Mouse (Mus musculus) MEL (cell line): Measurements from ENCODE around the gene Pex5. TPM values are rescaled to one million over a fixed set of nuclear protein-coding genes. Genes with fewer than 3 reads are reported as not detected.

ENCODE experiments used
- DNase-seq: peaks from one replicate; pipeline ENCODE4 v3.0.0; 2011; ENCODE audit warnings: low read depth, low spot score
- H3K27ac ChIP-seq: 2 replicates; pipeline ENCODE4 v1.5.1; 2012; ENCODE audit warnings: low read depth, mild to moderate bottlenecking, control low read depth, low read length, moderate library complexity; ENCODE audit not compliant: control insufficient read depth
- H3K27me3 ChIP-seq, 2 experiments: fragments of 150-350 bp in 1 of 2; sonication (generic) in 1 of 2; 2 replicates each; pipeline ENCODE4 v1.6.1; 2012; ENCODE audit warnings: low read length in 2 of 2, mild to moderate bottlenecking in 2 of 2, improper control_type of control experiment in 1 of 2, moderate library complexity in 1 of 2; ENCODE audit not compliant: insufficient read depth in 2 of 2, control insufficient read depth in 1 of 2
- H3K36me3 ChIP-seq, 2 experiments: 2 replicates each; pipeline ENCODE4 v1.6.1; 2012 to 2014; ENCODE audit warnings: low read length in 2 of 2, improper control_type of control experiment in 1 of 2, inconsistent platforms in 1 of 2, mild to moderate bottlenecking in 1 of 2; ENCODE audit not compliant: insufficient read depth in 2 of 2, control insufficient read depth in 1 of 2
- H3K4me1 ChIP-seq, 2 experiments: fragments of 150-350 bp in 1 of 2; sonication (generic) in 1 of 2; 2 replicates each; pipeline ENCODE4 v1.6.1; 2012; ENCODE audit warnings: low read length in 2 of 2, improper control_type of control experiment in 1 of 2, mild to moderate bottlenecking in 1 of 2; ENCODE audit not compliant: insufficient read depth in 2 of 2, control insufficient read depth in 1 of 2
- H3K4me3 ChIP-seq, 2 experiments: fragments of 150-350 bp in 1 of 2; sonication (generic) in 1 of 2; 2 replicates each; pipeline ENCODE4 v1.5.1; 2012; ENCODE audit warnings: low read depth in 2 of 2, low read length in 2 of 2, mild to moderate bottlenecking in 2 of 2, moderate library complexity in 2 of 2, control low read depth in 1 of 2, improper control_type of control experiment in 1 of 2; ENCODE audit not compliant: control insufficient read depth in 1 of 2, insufficient read depth in 1 of 2
- H3K79me2 ChIP-seq: 2 replicates; pipeline ENCODE4 v1.6.1; 2012; ENCODE audit warnings: mild to moderate bottlenecking, low read length, moderate library complexity; ENCODE audit not compliant: control insufficient read depth, poor library complexity, insufficient read depth
- H3K9ac ChIP-seq: 2 replicates; pipeline ENCODE4 v1.6.1; 2012; ENCODE audit warnings: low read depth, mild to moderate bottlenecking, control low read depth, low read length, moderate library complexity; ENCODE audit not compliant: control insufficient read depth, poor library complexity, severe bottlenecking
- H3K9me3 ChIP-seq: fragments of 150-350 bp; sonication (generic); replicated peaks from 2 replicates; pipeline ENCODE4 v1.6.1; 2012; ENCODE audit warnings: mild to moderate bottlenecking, low read length, improper control_type of control experiment, moderate library complexity; ENCODE audit not compliant: insufficient read depth
- BHLHE40 ChIP-seq: IDR thresholded peaks from 2 replicates; pipeline ENCODE4 v1.6.1; 2012; ENCODE audit warnings: low read depth, mild to moderate bottlenecking, inconsistent platforms, low read length, improper control_type of control experiment, borderline replicate concordance
- CTCF ChIP-seq, 3 experiments: IDR thresholded peaks in 2 of 3; conservative IDR thresholded peaks in 1 of 3; 2 replicates each; pipeline ENCODE4 v1.5.1; 2011 to 2012; ENCODE audit warnings: low read length in 3 of 3, low read depth in 2 of 3, mild to moderate bottlenecking in 2 of 3, improper control_type of control experiment in 1 of 3, inconsistent platforms in 1 of 3, mixed read lengths in 1 of 3, moderate library complexity in 1 of 3; ENCODE audit not compliant: control insufficient read depth in 1 of 3, insufficient read depth in 1 of 3, poor library complexity in 1 of 3, severe bottlenecking in 1 of 3
- E2F4 ChIP-seq: IDR thresholded peaks from 2 replicates; pipeline ENCODE4 v1.6.1; 2011; ENCODE audit warnings: low read depth, low read length, improper control_type of control experiment, borderline replicate concordance
- ELF1 ChIP-seq: IDR thresholded peaks from 2 replicates; pipeline ENCODE4 v1.6.1; 2014; ENCODE audit warnings: low read depth, mild to moderate bottlenecking, inconsistent platforms, low read length, improper control_type of control experiment, moderate library complexity
- EP300 ChIP-seq, 2 experiments: IDR thresholded peaks; 2 replicates each; pipeline ENCODE4 v1.6.1; 2011; ENCODE audit warnings: improper control_type of control experiment in 2 of 2, low read length in 2 of 2, low read depth in 1 of 2, mild to moderate bottlenecking in 1 of 2
- GABPA ChIP-seq: IDR thresholded peaks from 2 replicates; pipeline ENCODE4 v1.6.1; 2012; ENCODE audit warnings: low read depth, mild to moderate bottlenecking, inconsistent platforms, low read length, improper control_type of control experiment, moderate library complexity
- GATA1 ChIP-seq: IDR thresholded peaks from 2 replicates; pipeline ENCODE4 v1.6.1; 2011; ENCODE audit warnings: low read depth, low read length, improper control_type of control experiment
- HCFC1 ChIP-seq: IDR thresholded peaks from 2 replicates; pipeline ENCODE4 v1.6.1; 2012; ENCODE audit warnings: low read depth, mild to moderate bottlenecking, inconsistent platforms, low read length, improper control_type of control experiment, moderate library complexity
- MAFK ChIP-seq: IDR thresholded peaks from 2 replicates; pipeline ENCODE4 v1.6.1; 2011; ENCODE audit warnings: low read depth, mild to moderate bottlenecking, low read length, improper control_type of control experiment, borderline replicate concordance
- MAZ ChIP-seq: IDR thresholded peaks from 2 replicates; pipeline ENCODE4 v1.6.1; 2012; ENCODE audit warnings: low read depth, mild to moderate bottlenecking, inconsistent platforms, low read length, improper control_type of control experiment
- MEF2A ChIP-seq: IDR thresholded peaks from 2 replicates; pipeline ENCODE4 v1.6.1; 2014; ENCODE audit warnings: low read depth, mild to moderate bottlenecking, inconsistent platforms, low read length, improper control_type of control experiment; ENCODE audit not compliant: poor library complexity, insufficient replicate concordance, severe bottlenecking; ENCODE audit errors: extremely low read depth
- MYC ChIP-seq: IDR thresholded peaks from 2 replicates; pipeline ENCODE4 v1.6.1; 2011; ENCODE audit warnings: low read depth, mild to moderate bottlenecking, low read length, improper control_type of control experiment, moderate library complexity
- NELFE ChIP-seq: IDR thresholded peaks from 2 replicates; pipeline ENCODE4 v1.6.1; 2011; ENCODE audit warnings: low read depth, low read length, improper control_type of control experiment
- POLR2A ChIP-seq, 2 experiments: IDR thresholded peaks; 2 replicates each; pipeline ENCODE4 v1.6.1; 2011 to 2012; ENCODE audit warnings: low read length in 2 of 2, mild to moderate bottlenecking in 2 of 2, control low read depth in 1 of 2, improper control_type of control experiment in 1 of 2, low read depth in 1 of 2, moderate library complexity in 1 of 2; ENCODE audit not compliant: control insufficient read depth in 1 of 2, insufficient read depth in 1 of 2, poor library complexity in 1 of 2
- POLR2AphosphoS2 ChIP-seq: IDR thresholded peaks from 2 replicates; pipeline ENCODE4 v1.6.1; 2011; ENCODE audit warnings: low read length, improper control_type of control experiment
- RCOR1 ChIP-seq: IDR thresholded peaks from 2 replicates; pipeline ENCODE4 v1.6.1; 2012; ENCODE audit warnings: low read depth, mild to moderate bottlenecking, inconsistent platforms, low read length, improper control_type of control experiment
- SIN3A ChIP-seq: IDR thresholded peaks from 2 replicates; pipeline ENCODE4 v1.6.1; 2012; ENCODE audit warnings: low read length, improper control_type of control experiment, inconsistent platforms
- TAL1 ChIP-seq: IDR thresholded peaks from 2 replicates; pipeline ENCODE4 v1.6.1; 2012; ENCODE audit warnings: mild to moderate bottlenecking, inconsistent platforms, low read length, moderate library complexity, mixed read lengths
- TBP ChIP-seq: IDR thresholded peaks from 2 replicates; pipeline ENCODE4 v1.8.0; 2011; ENCODE audit warnings: low read depth, low read length, improper control_type of control experiment
- TCF12 ChIP-seq: IDR thresholded peaks from 2 replicates; pipeline ENCODE4 v1.6.1; 2014; ENCODE audit warnings: low read depth, mild to moderate bottlenecking, inconsistent platforms, low read length, improper control_type of control experiment, moderate library complexity
- ZC3H11A ChIP-seq: IDR thresholded peaks from 2 replicates; pipeline ENCODE4 v1.6.1; 2012; ENCODE audit warnings: low read depth, mild to moderate bottlenecking, inconsistent platforms, low read length, improper control_type of control experiment
- ZMIZ1 ChIP-seq: IDR thresholded peaks from 2 replicates; pipeline ENCODE4 v1.6.1; 2012; ENCODE audit warnings: low read depth, mild to moderate bottlenecking, inconsistent platforms, low read length, improper control_type of control experiment, moderate library complexity
- polyA plus RNA-seq, 2 experiments: library from polyadenylated mRNA; stranded (reverse) in 1 of 2; unstranded in 1 of 2; fragments of >175 nt in 1 of 2; fragments of >200 nt in 1 of 2; gene quantifications; 2 replicates each; pipeline versions ENCODE4 v1.2.1 to v1.2.4; 2012; ENCODE audit warnings: low replicate concordance in 2 of 2, low read depth in 1 of 2; ENCODE audit not compliant: insufficient read length in 2 of 2, insufficient read depth in 1 of 2, missing spikeins in 1 of 2
- total RNA-seq: library from RNA; depleted of rRNA; stranded (reverse); fragments of 300-350 nt; gene quantifications from 2 replicates; pipeline ENCODE4 v1.2.3, GENCODE M21; 2012

The Pex5 gene
- total and polyA plus RNA-seq, 3 experiments, result 63.0 to 63.1 TPM; not detected in 1

- Histone ChIP-seq H3K27me3 (no peaks in the 10 kb centered on the region), H3K79me2 (no peaks in the 10 kb centered on the region), H3K9ac (no peak overlapping the region), H3K27ac (no peak overlapping the region), H3K36me3 (no peaks in the 10 kb centered on the region; a peak in 2 of 4 replicates), H3K4me1 (0 out of 4 replicates have a peak, but pooled peaks cover 0 to under 1% of the 10 kb centered on the region in 2 experiments), H3K4me3 (no peak overlapping the region), H3K9me3 (no peaks in the 10 kb centered on the region)
- DNase-seq, result no peak
- TF ChIP-seq RCOR1, result no peak
- TF ChIP-seq MEF2A, result no peak
- TF ChIP-seq BHLHE40, result no peak
- no peak for TF ChIP-seq TBP
- TF ChIP-seq GATA1, result no peak
- no peak for TF ChIP-seq CTCF (IDR thresholded peaks at IDR 0.05 in 2 of 3, conservative IDR thresholded peaks at IDR 0.05 in 1 of 3; ENCODE audit: control insufficient read depth in 1 of 3, insufficient read depth in 1 of 3, low read depth in 2 of 3, low read length in 3 of 3, poor library complexity in 1 of 3, severe bottlenecking in 1 of 3)
- no peak for TF ChIP-seq MAZ
- no peak for TF ChIP-seq TAL1
- no peak for TF ChIP-seq ELF1
- TF ChIP-seq GABPA, result no peak
- no peak for TF ChIP-seq POLR2AphosphoS2
- no peak for TF ChIP-seq HCFC1
- TF ChIP-seq SIN3A, result no peak
- no peak for TF ChIP-seq ZC3H11A
- no peak for TF ChIP-seq POLR2A (IDR thresholded peaks at IDR 0.05; ENCODE audit: control insufficient read depth in 1 of 2, insufficient read depth in 1 of 2, low read depth in 1 of 2, low read length in 2 of 2, poor library complexity in 1 of 2)
- TF ChIP-seq TCF12, result no peak
Measured at GRCm38 (mm10) chr6:124433688-124434324, 18.9 kb upstream of the Pex5 start.

GRCm38 (mm10) chr6:124430784-124431495, 16.1 kb upstream of the Pex5 start:
- Histone ChIP-seq H3K4me3 (no peak overlapping the region), H3K9ac (no peak overlapping the region), H3K27me3 (no peaks in the 10 kb centered on the region), H3K27ac (no peak overlapping the region), H3K4me1 (0 out of 4 replicates have a peak, but pooled peaks cover 0 to 6% of the 10 kb centered on the region in 2 experiments), H3K79me2 (no peaks in the 10 kb centered on the region), H3K9me3 (no peaks in the 10 kb centered on the region), H3K36me3 (peaks cover 0 to 2% of the 10 kb centered on the region in 2 experiments; a peak in 1 of 4 replicates)
- no peak for DNase-seq
- TF ChIP-seq ELF1 (no peak), EP300 (IDR thresholded peaks at IDR 0.05; ENCODE audit: low read depth in 1 of 2, low read length in 2 of 2) (no peak), TAL1 (no peak), CTCF (IDR thresholded peaks at IDR 0.05 in 2 of 3, conservative IDR thresholded peaks at IDR 0.05 in 1 of 3; ENCODE audit: control insufficient read depth in 1 of 3, insufficient read depth in 1 of 3, low read depth in 2 of 3, low read length in 3 of 3, poor library complexity in 1 of 3, severe bottlenecking in 1 of 3) (no peak), ZMIZ1 (no peak), MAZ (no peak), MYC (no peak), NELFE (no peak), TCF12 (no peak), E2F4 (no peak), MAFK (no peak)
